Mouse (Mus musculus) limb, embryonic 11.5 days (tissue): ENCODE results near the gene Kcnc2. TPM values are rescaled to one million over a fixed set of nuclear protein-coding genes. Genes with fewer than 3 reads are reported as not detected.
"Not testable (repeated sequence)": the region's sequence is repeated elsewhere in the genome, so short reads cannot be mapped to it uniquely, and the experiment has no call there.

Source experiments
- ATAC-seq: fragments of 200-750 bp; cut with Nextera tagmentation; 2 replicates; pipeline ENCODE4 v1.8.0; 2017; ENCODE audit warnings: low read depth; ENCODE audit not compliant: insufficient number of reproducible peaks, low FRiP score, low TSS enrichment
- DNase-seq: peaks from one replicate; pipeline ENCODE4 v3.0.0-alpha.2; 2015; ENCODE audit warnings: low spot score
- H3K27ac ChIP-seq: fragments of 300-500 bp; sonication (generic); replicated peaks from 2 replicates; pipeline ENCODE4 v1.5.1; 2014; ENCODE audit warnings: low read depth, mild to moderate bottlenecking, low read length
- H3K27me3 ChIP-seq: fragments of 300-500 bp; sonication (generic); 2 replicates; pipeline ENCODE4 v1.6.1; 2014; ENCODE audit warnings: mild to moderate bottlenecking, low read length, mixed read lengths; ENCODE audit not compliant: control insufficient read depth, insufficient read depth
- H3K36me3 ChIP-seq: fragments of 300-500 bp; sonication (generic); 2 replicates; pipeline ENCODE4 v1.6.1; 2014; ENCODE audit warnings: mild to moderate bottlenecking, low read length, moderate library complexity, mixed read lengths; ENCODE audit not compliant: control insufficient read depth, insufficient read depth
- H3K4me1 ChIP-seq: fragments of 300-500 bp; sonication (generic); 2 replicates; pipeline ENCODE4 v1.6.1; 2014; ENCODE audit warnings: low read length, mixed read lengths; ENCODE audit not compliant: control insufficient read depth, insufficient read depth
- H3K4me2 ChIP-seq: fragments of 300-500 bp; sonication (generic); 2 replicates; pipeline ENCODE4 v1.6.1; 2014; ENCODE audit warnings: low read depth, mild to moderate bottlenecking, moderate library complexity; ENCODE audit not compliant: severe bottlenecking
- H3K4me3 ChIP-seq: fragments of 300-500 bp; sonication (generic); 2 replicates; pipeline ENCODE4 v1.5.1; 2014; ENCODE audit warnings: low read depth, low read length
- H3K9ac ChIP-seq: fragments of 300-500 bp; sonication (generic); 2 replicates; pipeline ENCODE4 v1.6.1; 2014; ENCODE audit warnings: mild to moderate bottlenecking, low read length
- H3K9me3 ChIP-seq: fragments of 300-500 bp; sonication (generic); 2 replicates; pipeline ENCODE4 v1.6.1; 2016; ENCODE audit warnings: low read length; ENCODE audit not compliant: control insufficient read depth
- WGBS: fragments of 180-500 bp; shearing (Covaris S2); extraction: QIAGEN DNeasy Blood & Tissue Kit; methylation state at CpG from one replicate; pipeline ENCODE4 v1.1.7; 2014; 5-methylcytosine and 5-hydroxymethylcytosine counted together
- polyA plus RNA-seq: library from polyadenylated mRNA; unstranded; fragments of >200 nt; fragmentation: Nextera tagmentation; extraction: Ambion mirVana; gene quantifications from 2 replicates; pipeline ENCODE4 v1.2.1, GENCODE M21; 2014

The Kcnc2 gene
- polyA plus RNA-seq, result 0.32 TPM in 1 of 2 replicates, not detected in the other

DNA sequence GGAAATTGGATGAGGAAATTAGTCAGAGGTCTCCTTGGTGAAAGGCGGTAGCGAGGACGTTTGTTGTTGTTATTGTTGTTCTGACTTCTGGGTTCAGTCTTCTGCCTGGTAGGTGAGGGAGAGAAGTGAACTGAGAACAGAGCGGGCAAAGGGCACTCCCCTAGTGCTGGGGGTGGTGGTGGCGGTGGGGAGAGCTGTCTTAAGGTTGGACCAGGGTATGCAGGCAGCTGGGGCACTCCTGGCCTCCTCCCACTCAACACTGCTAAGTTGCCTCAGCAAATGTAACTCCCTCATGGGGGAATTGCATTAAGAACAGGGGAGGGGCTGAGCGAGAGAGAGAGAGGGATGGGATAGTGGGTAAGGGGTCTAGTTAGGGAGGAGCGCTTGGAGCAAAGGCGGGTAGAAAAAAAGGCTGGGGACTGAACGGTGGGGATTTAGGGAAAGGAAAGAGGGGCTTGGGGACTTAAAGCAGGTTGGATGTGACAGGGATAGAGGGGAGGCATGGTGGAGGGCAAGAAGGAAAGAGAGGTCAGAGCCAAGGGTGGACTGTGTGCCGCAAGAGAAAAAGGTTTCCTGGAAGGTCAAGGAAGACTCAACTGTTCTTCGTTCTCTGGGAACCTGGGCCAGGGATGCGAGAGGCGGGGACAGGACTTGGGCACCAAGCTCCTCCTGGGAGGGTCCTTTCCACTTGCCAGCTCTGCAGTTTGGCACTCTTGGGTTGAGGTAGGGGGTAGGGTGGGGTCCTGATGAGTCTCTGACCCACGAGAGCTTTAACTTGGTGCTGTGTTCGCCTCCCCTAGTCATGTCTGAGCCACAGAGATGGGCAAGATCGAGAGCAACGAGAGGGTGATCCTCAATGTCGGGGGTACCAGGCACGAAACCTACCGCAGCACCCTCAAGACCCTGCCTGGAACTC, at the start of gene Kcnc2:
Kcnc2 (plus strand) TSS at position 235 of the 916 bp plus-strand sequence.
- ATAC-seq, result peak; percentile 41; the same call in 1 of the 2 replicates
- H3K27ac ChIP-seq, result no peak within 1 kb of the TSS
- H3K27me3 ChIP-seq, result peaks cover 40% of the 10 kb centered on the region

DNA sequence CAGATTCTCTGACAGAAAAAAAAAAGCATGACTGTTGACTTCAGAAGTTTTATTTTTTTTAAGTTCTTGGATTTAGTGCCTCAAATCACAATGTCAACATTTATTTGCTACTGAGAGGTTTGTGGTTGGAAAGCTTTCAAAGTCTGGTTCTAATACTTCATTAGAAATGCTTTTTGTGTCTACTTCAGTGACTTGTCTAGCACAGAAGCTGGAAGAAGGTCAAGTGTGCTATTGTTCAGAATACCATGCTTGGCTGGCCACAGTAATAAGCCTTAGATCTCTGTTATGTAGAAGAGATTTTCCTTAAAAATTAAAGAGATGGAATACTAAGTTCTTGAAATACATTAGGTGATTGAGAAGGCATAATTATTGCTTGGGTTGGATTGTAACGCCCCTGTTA, 43.8 kb upstream of the Kcnc2 start:
- H3K4me1 ChIP-seq, result no peaks in the 10 kb centered on the region
- H3K9ac ChIP-seq, result no peak overlapping the region
- no peaks in the 10 kb centered on the region for H3K27me3 ChIP-seq
- 68% methylated on average over 1 of the region's 1 CpGs for WGBS
- ATAC-seq (no peak), DNase-seq (no peak)
- H3K27ac ChIP-seq, result no peak overlapping the region
- no peak overlapping the region for H3K4me3 ChIP-seq
- no peaks in the 10 kb centered on the region for H3K9me3 ChIP-seq
- no peak overlapping the region for H3K4me2 ChIP-seq
- no peaks in the 10 kb centered on the region for H3K36me3 ChIP-seq

More for the DNA sequence above, at the start of gene Kcnc2:
- no peaks in the 10 kb centered on the region for H3K9me3 ChIP-seq
- H3K4me3 ChIP-seq, result peak within 1 kb of the TSS; percentile 42
- no peaks in the 10 kb centered on the region for H3K36me3 ChIP-seq
- H3K4me1 ChIP-seq, result no peaks in the 10 kb centered on the region; the same call in 1 of the 2 replicates
- WGBS, result under 1% methylated on average over 20 of the region's 20 CpGs
- peak within 1 kb of the TSS; percentile 93 for H3K4me2 ChIP-seq
- peak within 1 kb of the TSS; percentile 12 for H3K9ac ChIP-seq
- DNase-seq, result peak; percentile 36

DNA sequence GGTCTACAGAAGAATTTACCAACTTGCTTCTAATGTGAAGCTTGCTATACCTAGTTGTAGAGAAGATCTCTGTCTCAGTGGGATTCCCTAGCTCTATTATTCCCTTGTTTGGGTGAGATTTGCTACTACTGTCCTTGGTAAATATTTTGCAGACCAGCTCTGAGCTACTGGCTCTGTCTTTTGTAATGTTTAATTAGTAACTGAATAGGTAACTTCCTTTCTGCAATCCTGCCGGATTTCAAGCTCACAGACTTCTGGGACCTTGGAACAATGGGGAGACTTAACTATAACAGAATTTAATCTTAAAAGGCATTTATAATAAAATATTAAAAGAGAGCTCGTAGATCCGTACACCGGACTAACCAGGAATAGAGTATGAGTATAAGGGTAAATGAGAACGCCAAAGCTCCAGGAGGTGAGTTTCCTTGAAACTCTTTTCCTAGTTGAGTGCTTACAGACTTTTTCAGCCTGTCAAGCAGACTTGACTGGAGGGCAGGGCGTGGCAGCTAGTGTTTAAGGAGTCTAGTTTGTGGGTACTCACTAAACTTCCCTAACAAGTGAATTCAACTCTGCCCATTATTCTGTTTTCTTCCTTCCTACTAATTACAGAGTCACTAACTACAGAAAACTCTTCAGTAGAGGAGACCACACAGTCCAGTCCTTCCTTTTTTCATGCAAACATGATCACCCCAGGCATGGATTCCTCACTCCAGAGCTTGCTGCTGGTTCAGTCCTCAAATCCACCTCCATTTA, 41.7 kb upstream of the Kcnc2 start:
- not testable (repeated sequence) for H3K4me2 ChIP-seq, H3K9ac ChIP-seq, ATAC-seq, H3K36me3 ChIP-seq, DNase-seq, H3K4me1 ChIP-seq, H3K27me3 ChIP-seq, H3K9me3 ChIP-seq, H3K27ac ChIP-seq, H3K4me3 ChIP-seq
- WGBS, result 59% methylated on average over 6 of the region's 6 CpGs

DNA sequence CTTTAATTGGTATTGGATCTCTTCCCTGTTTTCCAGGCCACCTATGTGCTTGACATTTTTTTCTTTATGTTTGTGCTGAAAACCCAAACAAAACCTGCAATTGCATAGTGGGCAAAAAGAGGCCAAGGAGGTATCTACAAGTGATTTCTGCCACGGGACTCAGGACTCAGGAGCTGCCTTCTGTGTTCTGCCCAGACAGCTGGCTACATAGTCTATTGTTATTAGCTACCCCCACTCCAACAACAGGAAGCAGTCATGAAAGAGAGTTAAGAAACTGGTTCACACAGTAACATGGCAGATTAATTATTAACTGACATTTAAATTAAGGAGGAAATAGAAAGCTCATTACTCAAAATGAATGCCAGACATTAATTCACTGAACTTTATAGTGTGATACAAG, 38.2 kb upstream of the Kcnc2 start:
- not testable (repeated sequence) for H3K36me3 ChIP-seq, DNase-seq, H3K27me3 ChIP-seq, H3K4me2 ChIP-seq, H3K4me3 ChIP-seq, ATAC-seq, H3K4me1 ChIP-seq, H3K9ac ChIP-seq, H3K27ac ChIP-seq, H3K9me3 ChIP-seq
- WGBS, result 38% methylated on average over 1 of the region's 1 CpGs

DNA sequence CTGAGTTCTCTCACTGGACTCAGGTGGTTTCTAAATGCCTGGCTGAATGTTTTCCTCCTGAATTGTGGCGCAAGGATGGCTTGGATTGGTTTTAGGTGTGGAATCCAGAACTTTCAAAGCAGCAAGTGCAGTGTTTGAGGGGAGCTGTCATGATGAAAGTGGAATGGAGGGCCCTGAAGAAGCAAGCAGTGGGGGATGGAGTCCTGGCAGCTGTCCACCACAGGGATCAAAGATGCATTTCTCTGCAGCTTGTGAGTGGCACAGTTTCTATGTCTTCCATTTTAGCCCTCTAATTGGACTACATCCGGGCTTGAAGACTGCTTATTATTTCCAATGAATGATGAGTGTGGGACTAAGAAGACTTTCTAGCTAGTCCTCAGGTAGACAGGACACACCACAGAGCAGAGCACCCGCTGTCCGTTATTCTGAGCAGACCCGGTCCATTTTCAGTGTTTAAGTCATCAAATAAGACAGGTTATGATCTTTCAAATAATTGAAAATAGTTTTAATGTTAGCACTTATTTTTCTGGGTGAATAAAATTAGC, 35.5 kb upstream of the Kcnc2 start:
- H3K27me3 ChIP-seq, H3K36me3 ChIP-seq, H3K9ac ChIP-seq, H3K27ac ChIP-seq, H3K9me3 ChIP-seq, H3K4me1 ChIP-seq, H3K4me2 ChIP-seq, H3K4me3 ChIP-seq, DNase-seq, ATAC-seq: not testable (repeated sequence)
- WGBS, result 80% methylated on average over 5 of the region's 5 CpGs

DNA sequence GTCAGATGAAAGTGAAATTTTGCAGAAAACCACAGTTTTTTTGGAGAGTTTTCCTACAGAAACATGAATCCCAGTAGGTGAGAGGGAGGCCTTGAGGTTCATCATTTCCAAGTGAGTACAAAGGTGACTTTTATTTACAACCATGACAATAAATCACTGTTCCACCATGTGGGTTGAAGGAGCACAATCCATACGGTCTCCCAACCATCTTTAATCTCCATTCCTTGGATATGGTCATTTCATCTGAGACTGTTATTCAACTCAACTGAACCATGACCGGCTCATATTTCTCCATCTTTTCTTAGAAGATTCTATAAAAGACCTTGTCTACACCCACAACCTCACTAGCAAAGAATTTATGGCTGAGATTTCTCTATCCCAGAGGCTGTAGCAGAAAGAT, 22.6 kb upstream of the Kcnc2 start:
- Histone ChIP-seq H3K27ac (no peak overlapping the region), H3K36me3 (no peaks in the 10 kb centered on the region), H3K9me3 (no peaks in the 10 kb centered on the region), H3K27me3 (no peaks in the 10 kb centered on the region), H3K4me2 (no peak overlapping the region), H3K9ac (no peak overlapping the region), H3K4me3 (no peak overlapping the region), H3K4me1 (no peaks in the 10 kb centered on the region)
- 71% methylated on average over 2 of the region's 2 CpGs for WGBS
- DNase-seq (no peak), ATAC-seq (no peak)

DNA sequence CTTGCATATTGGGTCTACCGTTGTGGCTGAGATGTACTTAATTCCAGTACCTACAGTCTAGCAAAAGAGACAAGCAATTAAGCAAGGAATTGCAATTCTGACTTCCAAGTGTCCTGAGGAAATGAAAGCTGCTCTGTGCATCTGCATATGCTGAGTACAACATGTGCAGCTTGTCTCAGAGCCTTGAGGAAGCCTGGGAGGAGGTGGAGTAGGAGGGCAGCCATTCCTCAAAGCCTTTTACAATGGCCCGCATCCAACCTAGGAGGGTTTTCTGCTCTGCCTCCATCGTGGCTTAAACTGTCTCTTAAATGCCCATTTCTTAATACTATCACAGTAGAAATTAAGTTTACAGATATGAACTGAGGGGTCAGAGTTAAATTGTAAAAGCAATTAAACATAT, 7.5 kb upstream of the Kcnc2 start:
- no peak overlapping the region for H3K9ac ChIP-seq
- DNase-seq (no peak), ATAC-seq (no peak)
- no peaks in the 10 kb centered on the region for H3K36me3 ChIP-seq
- H3K9me3 ChIP-seq, result no peaks in the 10 kb centered on the region
- no peak overlapping the region for H3K4me2 ChIP-seq
- H3K27me3 ChIP-seq, result peaks cover 3% of the 10 kb centered on the region; the same call in 1 of the 2 replicates
- H3K4me1 ChIP-seq, result no peaks in the 10 kb centered on the region
- WGBS, result 83% methylated on average over 3 of the region's 3 CpGs
- H3K27ac ChIP-seq, result no peak overlapping the region
- no peak overlapping the region for H3K4me3 ChIP-seq

DNA sequence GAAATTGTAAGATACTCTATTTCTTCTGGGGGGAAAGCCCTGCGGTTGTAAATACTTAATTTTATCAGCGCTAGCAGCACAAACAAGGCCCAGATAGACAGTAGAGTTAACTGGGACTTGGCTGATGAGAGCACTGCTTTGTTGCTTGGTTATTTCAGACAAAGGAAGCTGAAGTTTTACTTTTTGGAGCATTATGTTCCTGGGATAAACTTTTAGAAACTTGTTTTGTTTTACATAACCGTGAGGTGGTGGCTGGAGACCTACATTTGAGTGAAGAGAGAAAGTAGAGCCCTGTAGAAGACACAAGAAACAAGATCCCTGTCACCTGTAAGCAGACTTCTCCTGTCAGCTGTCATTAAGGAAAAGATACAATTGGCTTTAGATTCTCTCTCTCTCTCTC, 1.4 kb upstream of the Kcnc2 start:
- WGBS, result 67% methylated on average over 3 of the region's 3 CpGs
- DNase-seq (no peak), ATAC-seq (no peak)
- no peak overlapping the region for H3K4me3 ChIP-seq
- no peaks in the 10 kb centered on the region for H3K9me3 ChIP-seq
- H3K4me1 ChIP-seq, result no peaks in the 10 kb centered on the region; the same call in 1 of the 2 replicates
- no peak overlapping the region for H3K9ac ChIP-seq
- no peaks in the 10 kb centered on the region for H3K36me3 ChIP-seq
- H3K4me2 ChIP-seq, result peak overlapping the region; percentile 93; the same call in 1 of the 2 replicates
- peaks cover 40% of the 10 kb centered on the region for H3K27me3 ChIP-seq
- no peak overlapping the region for H3K27ac ChIP-seq
